Mouse (Mus musculus) testis, adult 2 months (tissue): Measurements from ENCODE around the gene Hist1h1d. TPM values are rescaled to one million over a fixed set of nuclear protein-coding genes. Genes with fewer than 3 reads are reported as not detected.
A peak's percentile ranks its signal among the peaks of the same experiment; 100 is the strongest.
"Not testable (repeated sequence)": the region's sequence is repeated elsewhere in the genome, so short reads cannot be mapped to it uniquely, and the experiment has no call there.

Source experiments
- H3K27ac ChIP-seq: fragments of 200-500 bp; 2 replicates; pipeline ENCODE4 v1.5.1; 2012; ENCODE audit warnings: low read depth, low read length; ENCODE audit not compliant: control insufficient read depth, insufficient read depth
- H3K27me3 ChIP-seq: fragments of 200-500 bp; 2 replicates; pipeline ENCODE4 v1.6.1; 2012; ENCODE audit warnings: mild to moderate bottlenecking, low read length, moderate library complexity; ENCODE audit not compliant: control insufficient read depth, insufficient read depth
- H3K36me3 ChIP-seq: fragments of 200-500 bp; 2 replicates; pipeline ENCODE4 v1.6.1; 2012; ENCODE audit warnings: mild to moderate bottlenecking, low read length; ENCODE audit not compliant: control insufficient read depth, insufficient read depth
- H3K4me1 ChIP-seq: fragments of 200-500 bp; 2 replicates; pipeline ENCODE4 v1.6.1; 2012; ENCODE audit warnings: low read length; ENCODE audit not compliant: control insufficient read depth, insufficient read depth
- H3K4me3 ChIP-seq: fragments of 200-500 bp; 2 replicates; pipeline ENCODE4 v1.5.1; 2012; ENCODE audit warnings: low read depth, mild to moderate bottlenecking, low read length, moderate library complexity, mixed read lengths; ENCODE audit not compliant: control insufficient read depth
- CTCF ChIP-seq: fragments of 200-500 bp; IDR thresholded peaks from 2 replicates; pipeline ENCODE4 v1.5.1; 2012; ENCODE audit warnings: low read depth, mild to moderate bottlenecking, inconsistent platforms, low read length, moderate library complexity; ENCODE audit not compliant: control insufficient read depth, insufficient read depth, insufficient replicate concordance
- POLR2A ChIP-seq: fragments of 200-500 bp; IDR thresholded peaks from 2 replicates; pipeline ENCODE4 v1.6.1; 2012; ENCODE audit warnings: low read depth, mild to moderate bottlenecking, inconsistent platforms, low read length, moderate library complexity; ENCODE audit not compliant: control insufficient read depth
- polyA plus RNA-seq: library from polyadenylated mRNA; depleted of rRNA; stranded (reverse); fragments of >200 nt; gene quantifications from 2 replicates; pipeline ENCODE4 v1.2.3, GENCODE M21; 2012

Hist1h1d gene
- polyA plus RNA-seq, 1 experiment, result 0.04 TPM

- no peak for TF ChIP-seq POLR2A
- TF ChIP-seq CTCF, result no peak
- no peak overlapping the region for H3K27ac ChIP-seq
- no peak overlapping the region for H3K4me3 ChIP-seq
- H3K4me1 ChIP-seq, result 0 out of 2 replicates have a peak, but pooled peaks cover 2% of the 10 kb centered on the region
- H3K27me3 ChIP-seq, result no peaks in the 10 kb centered on the region
- no peaks in the 10 kb centered on the region for H3K36me3 ChIP-seq
Observed at GRCm38 (mm10) chr13:23591206-23591605, 38.1 kb downstream of the Hist1h1d start.

GRCm38 (mm10) chr13:23591886-23592285 is 38.8 kb downstream of the Hist1h1d start:
- H3K4me3 ChIP-seq, H3K4me1 ChIP-seq, H3K27ac ChIP-seq, H3K27me3 ChIP-seq, H3K36me3 ChIP-seq: not testable (repeated sequence)

GRCm38 (mm10) chr13:23592614-23593013 is 39.6 kb downstream of the Hist1h1d start:
- Histone ChIP-seq H3K4me3 (no peak overlapping the region), H3K27me3 (no peaks in the 10 kb centered on the region), H3K36me3 (no peaks in the 10 kb centered on the region), H3K27ac (no peak overlapping the region), H3K4me1 (no peaks in the 10 kb centered on the region)
- no peak for TF ChIP-seq CTCF
- no peak for TF ChIP-seq POLR2A

- no peak overlapping the region for H3K4me3 ChIP-seq
- no peaks in the 10 kb centered on the region for H3K27me3 ChIP-seq
- no peaks in the 10 kb centered on the region for H3K4me1 ChIP-seq
- no peak overlapping the region for H3K27ac ChIP-seq
- H3K36me3 ChIP-seq, result no peaks in the 10 kb centered on the region
- TF ChIP-seq CTCF (no peak), POLR2A (no peak)
Observed at GRCm38 (mm10) chr13:23593051-23593770, 40.1 kb downstream of the Hist1h1d start.

GRCm38 (mm10) chr13:23595185-23595584 is 42.1 kb downstream of the Hist1h1d start:
- Histone ChIP-seq H3K4me1 (no peaks in the 10 kb centered on the region), H3K27ac (no peak overlapping the region), H3K36me3 (no peaks in the 10 kb centered on the region), H3K27me3 (no peaks in the 10 kb centered on the region), H3K4me3 (no peak overlapping the region)
- TF ChIP-seq CTCF (no peak), POLR2A (no peak)

GRCm38 (mm10) chr13:23595622-23596372 is 42.7 kb downstream of the Hist1h1d start:
- TF ChIP-seq CTCF (no peak), POLR2A (no peak)
- Histone ChIP-seq H3K27me3 (no peaks in the 10 kb centered on the region), H3K4me3 (no peak overlapping the region), H3K27ac (no peak overlapping the region), H3K4me1 (no peaks in the 10 kb centered on the region), H3K36me3 (no peaks in the 10 kb centered on the region)

- H3K4me3 ChIP-seq, result no peak overlapping the region
- no peaks in the 10 kb centered on the region for H3K27me3 ChIP-seq
- TF ChIP-seq CTCF (peak; percentile 43; the same call in 1 of the 2 replicates), POLR2A (no peak)
- no peaks in the 10 kb centered on the region for H3K4me1 ChIP-seq
- no peaks in the 10 kb centered on the region for H3K36me3 ChIP-seq
- H3K27ac ChIP-seq, result no peak overlapping the region
Observed at GRCm38 (mm10) chr13:23597957-23598356, 44.9 kb downstream of the Hist1h1d start.
